Mouse (Mus musculus) spleen, adult 2 months (tissue): ENCODE results near the gene Stag1.

Source experiments
- CTCF ChIP-seq: fragments of 200-500 bp; IDR thresholded peaks from 2 replicates; pipeline ENCODE4 v1.5.1; 2011; ENCODE audit warnings: mild to moderate bottlenecking, inconsistent platforms; ENCODE audit not compliant: insufficient read depth, insufficient read length, insufficient replicate concordance; ENCODE audit errors: extremely low read depth
- POLR2A ChIP-seq: fragments of 200-500 bp; IDR thresholded peaks from 2 replicates; pipeline ENCODE4 v1.6.1; 2011; ENCODE audit warnings: low read depth, low read length, inconsistent platforms

DNA sequence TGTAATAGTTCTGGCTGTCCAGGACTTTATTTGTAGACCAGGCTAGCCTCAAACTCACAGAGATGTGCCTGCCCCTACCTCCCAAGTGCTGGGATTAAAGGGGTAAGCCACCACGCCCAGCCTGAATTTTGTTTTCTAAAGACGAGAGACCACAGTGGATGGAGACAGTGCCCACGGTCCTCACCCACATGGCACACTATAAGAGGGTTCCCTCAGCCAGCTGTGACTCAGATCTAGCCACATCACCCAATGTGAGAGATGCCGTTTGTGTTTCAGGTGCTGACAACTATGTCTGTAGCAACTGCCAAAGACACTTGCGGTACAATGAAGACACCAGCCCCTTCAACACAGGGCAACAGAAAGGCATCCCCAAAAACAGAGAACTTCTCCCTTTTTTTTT is 389.4 kb downstream of the Stag1 start:
- TF ChIP-seq POLR2A (no peak), CTCF (no peak)
